ENCODE assay signal across 17 mouse cellular contexts in the genomic region with DNA sequence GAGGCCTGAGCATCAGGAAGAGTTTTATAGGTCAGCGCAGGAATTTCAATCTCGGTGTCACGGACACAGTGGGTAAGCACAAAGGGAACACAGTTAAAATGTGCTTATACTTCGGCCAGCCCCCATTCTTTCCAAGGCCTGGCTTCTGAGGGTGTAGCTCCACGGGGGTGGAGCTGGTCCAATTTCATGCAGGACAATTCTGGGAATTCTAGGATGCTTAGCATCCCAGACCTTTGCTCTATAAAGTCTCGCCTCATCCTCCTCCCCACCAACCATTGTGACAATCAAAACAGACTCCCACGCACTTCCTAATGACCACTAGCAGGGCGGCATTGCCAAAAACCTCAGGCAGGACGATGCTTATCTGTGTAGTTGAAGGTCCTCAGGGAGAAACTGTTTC. TPM values are rescaled to one million over a fixed set of nuclear protein-coding genes. Genes with fewer than 3 reads are reported as not detected.
DNase-seq lines count a peak whose midpoint lies in the region; ATAC-seq lines count a peak whose summit lies in the region.
"Had no signal": no experiment of that assay in that cellular context is flagged by ENCODE, and none has a peak within 500 bp of the region (broad histone marks: within the 10 kb centered on the region; RNA-seq: fewer than 3 reads in every experiment).

No protein-coding gene starts in this region.

- no peaks in the 10 kb centered on the region for H3K9me3 ChIP-seq in kidney, embryonic 15.5 days (replicated peaks)
- no peaks in the 10 kb centered on the region for H3K9me3 ChIP-seq in limb, embryonic 10.5 days (replicated peaks)
- H3K9me3 ChIP-seq: embryonic facial prominence, embryonic 12.5 days; forebrain, embryonic 10.5 days; neural tube, embryonic 13.5 days had no signal

- H3K4me3 ChIP-seq in kidney, embryonic 15.5 days (replicated peaks) = no peak overlapping the region
- H3K4me3 ChIP-seq in brown adipose tissue, adult 24 weeks (ENCODE audit: insufficient read depth, low read depth, low read length) = peak overlapping the region; percentile 34; the same call in 1 of the 2 replicates
- no peak overlapping the region for H3K4me3 ChIP-seq in limb, embryonic 10.5 days
- H3K4me3 ChIP-seq: embryonic facial prominence, embryonic 12.5 days; forebrain, embryonic 10.5 days; neural tube, embryonic 13.5 days had no signal

- H3K4me2 ChIP-seq in kidney, embryonic 15.5 days = no peak overlapping the region
- H3K4me2 ChIP-seq: embryonic facial prominence, embryonic 12.5 days; neural tube, embryonic 13.5 days had no signal

- WGBS in kidney, embryonic 15.5 days = 29% methylated on average over 9 of the region's 9 CpGs
- WGBS in limb, embryonic 10.5 days = 81% methylated on average over 9 of the region's 9 CpGs

- DNase-seq in kidney, adult 11 months = no peak
- peak; percentile 11 for DNase-seq in 3T3-L1 (ENCODE audit: low read depth, low spot score)
- no peak for DNase-seq in limb, embryonic 10.5 days (ENCODE audit: low spot score)
- DNase-seq: cerebellum, postnatal 36 days; liver had no signal

- H3K9ac ChIP-seq in kidney, embryonic 15.5 days = no peak overlapping the region
- H3K9ac ChIP-seq: embryonic facial prominence, embryonic 12.5 days; neural tube, embryonic 13.5 days had no signal

- H3K4me1 ChIP-seq in kidney, embryonic 15.5 days = peaks cover 43% of the 10 kb centered on the region
- H3K4me1 ChIP-seq in brown adipose tissue, adult 24 weeks (ENCODE audit: control insufficient read depth, insufficient read depth, insufficient read length, low read length) = peaks cover 25% of the 10 kb centered on the region; the same call in 1 of the 2 replicates
- H3K4me1 ChIP-seq in limb, embryonic 10.5 days = peaks cover 79% of the 10 kb centered on the region

- peak; percentile 41 for ATAC-seq in kidney, embryonic 15.5 days (replicated peaks; ENCODE audit: low FRiP score)
- ATAC-seq in monocyte, adult 5-6 weeks (replicated peaks; ENCODE audit: insufficient number of reproducible peaks, low FRiP score, low TSS enrichment, poor library complexity, severe bottlenecking) = no peak
- no peak for ATAC-seq in inflammation-experienced regulatory T-cells, adult 6 months
- ATAC-seq: midbrain, embryonic 16.5 days had no signal

- no peaks in the 10 kb centered on the region for H3K36me3 ChIP-seq in kidney, embryonic 15.5 days
- no peaks in the 10 kb centered on the region for H3K36me3 ChIP-seq in limb, embryonic 10.5 days
- H3K36me3 ChIP-seq: embryonic facial prominence, embryonic 12.5 days; forebrain, embryonic 10.5 days; neural tube, embryonic 13.5 days had no signal

- H3K27me3 ChIP-seq in kidney, embryonic 15.5 days = no peaks in the 10 kb centered on the region
- no peaks in the 10 kb centered on the region for H3K27me3 ChIP-seq in limb, embryonic 10.5 days (ENCODE audit: low read depth, poor library complexity, severe bottlenecking)
- H3K27me3 ChIP-seq: CH12.LX; embryonic facial prominence, embryonic 12.5 days; neural tube, embryonic 13.5 days had no signal

- H3K27ac ChIP-seq in kidney, embryonic 15.5 days = peak overlapping the region; percentile 75
- H3K27ac ChIP-seq in brown adipose tissue, adult 24 weeks (replicated peaks; ENCODE audit: low read depth, low read length) = peak overlapping the region; percentile 98
- H3K27ac ChIP-seq in limb, embryonic 10.5 days = peak overlapping the region; percentile 84; the same call in 1 of the 2 replicates
- H3K27ac ChIP-seq: embryonic facial prominence, embryonic 12.5 days; forebrain, embryonic 10.5 days; macrophage; neural tube, embryonic 13.5 days had no signal

RNA-seq across cellular contexts. Expression of a gene that starts 42.4 kb away (rescaled TPM):
- polyA plus RNA-seq in kidney, embryonic 15.5 days (2015; fragmentation: Nextera tagmentation; extraction: Ambion mirVana) = 6.4 and 6.9 TPM in 2 replicates
- not detected in 2 replicates for polyA plus RNA-seq in brown adipose tissue, adult 24 weeks (2012; ENCODE audit: insufficient read depth, insufficient read length, missing spikeins)
- polyA plus RNA-seq in limb, embryonic 10.5 days (2016; fragmentation: Nextera tagmentation; extraction: Ambion mirVana) = 0.36 and 0.94 TPM in 2 replicates
- 1.6 TPM in 1 of 3 replicates, not detected in the others for total RNA-seq in monocyte, adult 5-6 weeks (2017)
- polyA plus RNA-seq in inflammation-experienced regulatory T-cells, adult 6 months (2017; shearing (Covaris generic)) = 10 to 100 TPM in 2 of 3 experiments, not detected in 1; 14.2 to 23.9 TPM
- total RNA-seq: adrenal gland, postnatal 4 days; CH12.LX had no signal
- polyA plus RNA-seq: intestine, embryonic 14.5 days; macrophage; neural tube, embryonic 13.5 days had no signal
